Mouse (Mus musculus) limb, embryonic 13.5 days (tissue): ENCODE measurements around the gene Use1. TPM values are rescaled to one million over a fixed set of nuclear protein-coding genes. Genes with fewer than 3 reads are reported as not detected.
A peak's percentile ranks its signal among the peaks of the same experiment; 100 is the strongest.

Source experiments
- ATAC-seq: fragments of 200-750 bp; cut with Nextera tagmentation; 2 replicates; pipeline ENCODE4 v1.8.0; 2017; ENCODE audit warnings: low read depth, moderate number of reproducible peaks, moderate TSS enrichment; ENCODE audit not compliant: low FRiP score
- H3K27ac ChIP-seq: fragments of 300-500 bp; sonication (generic); 2 replicates; pipeline ENCODE4 v1.5.1; 2015; ENCODE audit warnings: inconsistent platforms, mild to moderate bottlenecking, moderate library complexity
- H3K27me3 ChIP-seq: fragments of 300-500 bp; sonication (generic); 2 replicates; pipeline ENCODE4 v1.6.1; 2015; ENCODE audit warnings: mild to moderate bottlenecking, inconsistent platforms
- H3K36me3 ChIP-seq: fragments of 300-500 bp; sonication (generic); 2 replicates; pipeline ENCODE4 v1.6.1; 2015; ENCODE audit warnings: inconsistent platforms, mild to moderate bottlenecking, moderate library complexity
- H3K4me1 ChIP-seq: fragments of 300-500 bp; sonication (generic); 2 replicates; pipeline ENCODE4 v1.6.1; 2015; ENCODE audit warnings: inconsistent platforms
- H3K4me2 ChIP-seq: fragments of 300-500 bp; sonication (generic); replicated peaks from 2 replicates; pipeline ENCODE4 v1.6.1; 2015; ENCODE audit warnings: inconsistent platforms, mild to moderate bottlenecking, moderate library complexity
- H3K4me3 ChIP-seq: fragments of 300-500 bp; sonication (generic); 2 replicates; pipeline ENCODE4 v1.5.1; 2015; ENCODE audit warnings: moderate library complexity, mild to moderate bottlenecking, inconsistent platforms
- H3K9ac ChIP-seq: fragments of 300-500 bp; sonication (generic); 2 replicates; pipeline ENCODE4 v1.6.1; 2015; ENCODE audit warnings: mild to moderate bottlenecking, inconsistent platforms
- H3K9me3 ChIP-seq: fragments of 300-500 bp; sonication (generic); 2 replicates; pipeline ENCODE4 v1.6.1; 2016; ENCODE audit warnings: inconsistent platforms
- WGBS: fragments of 180-500 bp; shearing (Covaris S2); methylation state at CpG from one replicate; pipeline ENCODE4 v1.1.7; 2015; 5-methylcytosine and 5-hydroxymethylcytosine counted together
- polyA plus RNA-seq: library from polyadenylated mRNA; unstranded; fragments of >200 nt; fragmentation: Nextera tagmentation; extraction: Ambion mirVana; gene quantifications from 2 replicates; pipeline ENCODE4 v1.2.1, GENCODE M21; 2015

Use1 gene
- polyA plus RNA-seq, 1 experiment from 2014 or later: 108 TPM

DNA sequence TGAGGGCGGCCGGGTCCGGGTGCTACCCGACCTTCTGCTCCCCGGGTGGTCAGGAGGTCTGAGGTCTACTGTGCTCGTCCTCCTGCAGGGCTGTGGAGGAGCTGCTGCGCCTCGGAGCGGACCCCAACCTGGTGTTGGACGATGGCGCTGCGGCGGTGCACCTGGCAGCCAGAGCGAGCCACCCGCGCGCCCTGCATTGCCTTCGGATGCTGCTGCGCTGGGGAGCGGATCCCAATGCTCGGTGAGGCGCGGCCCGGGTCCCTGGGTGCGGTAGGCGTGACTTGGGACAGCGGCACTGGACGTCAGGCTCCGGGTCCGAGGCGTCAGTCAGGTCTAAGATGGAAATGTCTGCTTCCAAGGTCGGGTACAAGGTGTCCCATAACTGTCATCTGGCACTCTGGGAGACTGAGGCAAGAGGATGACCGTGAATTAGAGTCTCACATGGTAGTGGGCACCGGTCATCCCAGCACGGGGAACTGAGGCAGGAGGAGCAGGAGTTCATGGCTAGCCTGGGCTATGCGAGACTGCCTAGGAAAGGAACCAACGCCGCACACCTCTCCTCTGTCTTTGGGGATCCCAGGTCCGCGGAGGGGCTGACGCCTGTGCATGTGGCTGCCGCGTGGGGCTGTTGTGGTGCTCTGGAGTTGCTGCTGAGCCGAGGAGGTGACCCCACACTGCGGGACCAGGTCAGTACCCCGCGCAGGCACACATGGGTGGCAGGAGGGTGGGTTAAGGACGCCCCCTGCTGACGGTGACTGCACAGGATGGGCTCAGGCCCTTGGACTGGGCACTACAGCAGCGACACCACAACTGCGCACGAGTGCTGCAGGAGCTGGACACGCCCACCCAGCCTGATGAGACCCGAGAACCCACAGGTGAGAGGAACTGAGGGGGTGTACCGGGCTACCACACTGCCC is 39.7 kb downstream of the Use1 start:
- no peak overlapping the region for H3K27ac ChIP-seq
- H3K4me3 ChIP-seq: peak overlapping the region; percentile 63
- no peaks in the 10 kb centered on the region for H3K9me3 ChIP-seq
- peak overlapping the region; percentile 68 for H3K9ac ChIP-seq
- H3K27me3 ChIP-seq: no peaks in the 10 kb centered on the region
- H3K4me2 ChIP-seq: peak overlapping the region; percentile 93
- under 1% methylated on average over 55 of the region's 55 CpGs for WGBS
- peaks cover 16% of the 10 kb centered on the region for H3K4me1 ChIP-seq
- H3K36me3 ChIP-seq: peaks cover 35% of the 10 kb centered on the region
- peak; percentile 62 for ATAC-seq

- H3K4me3 ChIP-seq: peak overlapping the region; percentile 63
- H3K27ac ChIP-seq: no peak overlapping the region
- peak overlapping the region; percentile 93 for H3K4me2 ChIP-seq
- H3K36me3 ChIP-seq: peaks cover 35% of the 10 kb centered on the region
- H3K4me1 ChIP-seq: peaks cover 16% of the 10 kb centered on the region
- H3K9me3 ChIP-seq: no peaks in the 10 kb centered on the region
- 90% methylated on average over 14 of the region's 14 CpGs for WGBS
- no peak for ATAC-seq
- no peaks in the 10 kb centered on the region for H3K27me3 ChIP-seq
- peak overlapping the region; percentile 68 for H3K9ac ChIP-seq
These were observed 40.8 kb downstream of the Use1 start for GRCm38 (mm10) chr8:71407441-71407840.

GRCm38 (mm10) chr8:71408231-71408630 is 41.6 kb downstream of the Use1 start:
- peaks cover 16% of the 10 kb centered on the region for H3K4me1 ChIP-seq
- no peaks in the 10 kb centered on the region for H3K9me3 ChIP-seq
- no peak for ATAC-seq
- H3K9ac ChIP-seq: no peak overlapping the region
- no peak overlapping the region for H3K4me3 ChIP-seq
- peaks cover 31% of the 10 kb centered on the region for H3K36me3 ChIP-seq
- no peak overlapping the region for H3K4me2 ChIP-seq
- no peak overlapping the region for H3K27ac ChIP-seq
- 89% methylated on average over 4 of the region's 4 CpGs for WGBS
- H3K27me3 ChIP-seq: no peaks in the 10 kb centered on the region

GRCm38 (mm10) chr8:71411535-71412273 is 45.1 kb downstream of the Use1 start:
- 52% methylated on average over 11 of the region's 11 CpGs for WGBS
- Histone ChIP-seq H3K36me3 (peaks cover 30% of the 10 kb centered on the region), H3K27me3 (0 out of 2 replicates have a peak, but pooled peaks cover 3% of the 10 kb centered on the region), H3K27ac (no peak overlapping the region), H3K4me1 (peaks cover 10% of the 10 kb centered on the region), H3K4me3 (no peak overlapping the region), H3K4me2 (no peak overlapping the region), H3K9me3 (no peaks in the 10 kb centered on the region), H3K9ac (no peak overlapping the region)
- no peak for ATAC-seq

Other genes starting within 250 kb of the Use1 start
- gene Myo9b, start 94.1 kb upstream of the Use1 start, polyA plus RNA-seq: 24.9 and 27.2 TPM in 2 replicates
- gene Haus8, start 93.9 kb upstream of the Use1 start, polyA plus RNA-seq: 58.2 and 58.3 TPM in 2 replicates
- 3.1 and 4.1 TPM in 2 replicates for gene Ocel1, start 4.5 kb downstream of the Use1 start, polyA plus RNA-seq
- 38.2 and 43.7 TPM in 2 replicates for gene Nr2f6, start 15.1 kb downstream of the Use1 start, polyA plus RNA-seq
- 8.1 and 8.2 TPM in 2 replicates for gene Ushbp1, start 29.0 kb downstream of the Use1 start, polyA plus RNA-seq
- 93.1 and 99.7 TPM in 2 replicates for gene Babam1, start 30.0 kb downstream of the Use1 start, polyA plus RNA-seq
- gene Ankle1, start 39.2 kb downstream of the Use1 start, polyA plus RNA-seq: 40.7 and 41.9 TPM in 2 replicates
- gene Abhd8, start 96.8 kb downstream of the Use1 start, polyA plus RNA-seq: 75.2 and 75.7 TPM in 2 replicates
- gene Mrpl34, start 98.1 kb downstream of the Use1 start, polyA plus RNA-seq: 151 and 152 TPM in 2 replicates
- gene Dda1, start 102.4 kb downstream of the Use1 start, polyA plus RNA-seq: 98.8 and 105 TPM in 2 replicates
- 1.5 and 1.7 TPM in 2 replicates for gene Ano8, start 119.1 kb downstream of the Use1 start, polyA plus RNA-seq
- gene Gtpbp3, start 121.3 kb downstream of the Use1 start, polyA plus RNA-seq: 23.6 and 25.0 TPM in 2 replicates
- gene Plvap, start 144.9 kb downstream of the Use1 start, polyA plus RNA-seq: 58.5 and 59.4 TPM in 2 replicates
- gene Ccdc194, start 158.9 kb downstream of the Use1 start, polyA plus RNA-seq: 0.41 and 0.78 TPM in 2 replicates
- gene Bst2, start 170.6 kb downstream of the Use1 start, polyA plus RNA-seq: 21.0 and 22.3 TPM in 2 replicates
- 80.7 and 83.6 TPM in 2 replicates for gene Mvb12a, start 176.1 kb downstream of the Use1 start, polyA plus RNA-seq
- gene Tmem221, start 192.0 kb downstream of the Use1 start, polyA plus RNA-seq: 0.27 and 0.64 TPM in 2 replicates
- gene Nxnl1, start 199.8 kb downstream of the Use1 start, polyA plus RNA-seq: not detected in 2 replicates
- 52.2 and 52.3 TPM in 2 replicates for gene Slc27a1, start 202.0 kb downstream of the Use1 start, polyA plus RNA-seq
- 210 and 212 TPM in 2 replicates for gene Pgls, start 225.3 kb downstream of the Use1 start, polyA plus RNA-seq
- 4.0 and 5.7 TPM in 2 replicates for gene Fam129c, start 230.8 kb downstream of the Use1 start, polyA plus RNA-seq
- 85.6 and 87.6 TPM in 2 replicates for gene Colgalt1, start 244.2 kb downstream of the Use1 start, polyA plus RNA-seq